Mouse (Mus musculus): Measurements from ENCODE around the gene Rps6kb1. TPM values are rescaled to one million over a fixed set of nuclear protein-coding genes. Genes with fewer than 3 reads are reported as not detected.
A peak's percentile ranks its signal among the peaks of the same experiment; 100 is the strongest.

Gene Rps6kb1
- total RNA-seq (2021), result 10 to 100 TPM; 46.2 to 49.6 TPM

DNA sequence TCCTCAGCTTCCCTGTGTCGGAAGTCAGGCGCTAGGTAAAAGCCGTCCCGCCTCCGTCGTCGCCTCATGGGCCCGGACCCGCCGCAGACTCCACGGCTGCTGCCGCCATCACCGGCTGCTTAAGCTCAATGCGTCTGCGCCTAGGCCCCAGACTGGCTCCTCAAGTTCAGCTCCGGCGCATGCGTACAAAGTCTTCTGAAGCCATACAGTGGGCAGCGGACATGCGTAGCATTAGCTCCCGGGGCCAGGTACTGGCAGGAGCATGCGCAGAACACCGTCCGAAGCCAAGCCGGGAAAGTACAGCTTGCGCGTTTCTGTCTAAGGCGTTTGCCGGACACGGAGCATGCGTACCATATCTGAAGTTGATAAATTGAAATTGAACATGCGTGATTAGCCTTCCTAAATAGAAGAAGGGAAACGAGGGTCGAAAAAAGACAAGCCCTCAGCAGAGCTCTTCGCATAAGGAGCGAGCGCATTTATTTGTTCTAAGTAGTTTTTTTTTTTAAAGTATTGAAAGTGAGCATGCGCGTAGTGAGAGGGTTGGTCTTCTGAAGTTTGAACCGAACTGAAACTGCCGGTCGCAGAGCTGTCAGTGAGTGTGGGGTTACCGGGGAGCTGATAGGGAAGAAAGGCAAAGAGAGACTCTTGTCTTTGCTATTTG is at the start of gene Rps6kb1, which contains the start of gene Tubd1:
Gene Rps6kb1, minus strand, starts transcription at position 167 of the 661 bp plus-strand sequence.
Gene Tubd1, plus strand, starts transcription at position 353 of the 661 bp plus-strand sequence.
- peak; percentile 100 for DNase-seq (ENCODE audit: extremely low spot score in 1 of 2, low spot score in 2 of 2)
- intact Hi-C loops (cut with DNase I), result no loop called here

DNA sequence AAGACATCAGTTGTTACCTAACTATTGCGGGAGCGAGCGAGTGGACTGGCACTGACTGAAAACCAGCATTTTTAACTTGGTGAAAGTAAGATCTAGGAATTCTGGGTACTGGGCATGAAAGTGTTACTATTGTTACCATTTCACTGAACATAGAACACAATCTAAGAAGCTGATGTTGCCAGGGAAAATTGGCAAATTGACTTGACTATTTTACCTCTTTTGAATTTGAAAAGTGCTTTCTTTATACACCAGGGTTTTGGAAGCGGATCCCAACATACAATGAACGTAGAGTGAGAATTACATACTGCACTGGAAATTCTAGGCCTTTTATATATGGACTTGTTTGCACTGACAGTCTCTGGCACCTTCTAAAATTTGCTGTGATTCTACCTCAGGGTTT is 48.8 kb upstream of the Rps6kb1 start:
- intact Hi-C loops (cut with DNase I), result no loop called here
- no peak for DNase-seq (ENCODE audit: extremely low spot score in 1 of 2, low spot score in 2 of 2)

DNA sequence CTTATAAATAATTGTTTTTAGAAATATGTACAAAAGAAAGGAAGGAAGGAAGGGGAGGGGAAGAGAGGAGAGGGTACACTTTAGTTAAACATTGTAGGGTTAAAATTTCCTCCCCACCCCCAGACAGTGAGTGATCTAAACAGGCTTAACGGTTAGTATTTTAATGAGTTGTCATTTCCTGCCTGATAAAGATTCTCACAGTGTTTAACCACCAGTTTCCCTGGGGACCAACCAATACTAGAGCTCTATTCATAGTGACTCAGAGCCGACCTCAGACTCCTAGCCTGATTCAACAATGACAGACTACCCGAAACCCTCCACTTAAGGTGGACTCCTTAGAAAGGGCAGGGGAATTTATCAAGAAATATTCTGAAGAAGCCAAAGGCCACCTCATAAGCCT is 48.4 kb upstream of the Rps6kb1 start:
- intact Hi-C loops (cut with DNase I), result no loop called here
- no peak for DNase-seq (ENCODE audit: extremely low spot score in 1 of 2, low spot score in 2 of 2)

DNA sequence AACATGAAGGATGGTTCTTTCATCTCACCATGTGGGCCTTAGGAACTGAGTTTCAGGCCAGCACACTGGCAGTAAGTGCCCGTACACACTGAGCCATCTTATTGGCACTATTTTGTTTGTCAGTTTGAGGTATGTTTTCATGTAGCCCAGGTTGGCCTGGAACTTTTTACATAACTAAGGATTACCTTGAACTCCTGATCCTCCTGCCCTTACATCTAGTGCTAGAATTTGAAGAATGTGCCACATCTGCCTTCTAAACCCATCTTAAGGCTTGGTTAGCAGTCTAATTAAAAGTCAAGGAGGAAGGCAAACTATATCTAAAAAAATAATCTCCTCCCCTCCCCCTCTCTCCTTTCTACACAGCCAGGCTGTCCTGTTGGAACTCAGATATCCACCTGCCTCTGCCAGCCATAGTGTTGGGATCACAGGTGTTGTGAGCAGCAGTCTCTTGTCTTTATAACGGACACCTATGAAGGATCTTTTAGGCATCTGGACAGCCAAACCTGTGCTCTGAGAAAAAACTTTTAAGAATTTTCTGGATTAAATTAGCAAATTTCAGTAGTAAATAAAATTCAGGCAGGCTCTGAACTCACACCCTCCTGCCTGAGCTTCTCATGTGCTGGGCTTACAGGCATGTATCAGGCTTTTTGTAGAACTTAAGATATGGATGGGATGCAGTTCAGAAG is 47.5 kb upstream of the Rps6kb1 start:
- intact Hi-C loops (cut with DNase I), result no loop called here
- DNase-seq (ENCODE audit: extremely low spot score in 1 of 2, low spot score in 2 of 2), result no peak

DNA sequence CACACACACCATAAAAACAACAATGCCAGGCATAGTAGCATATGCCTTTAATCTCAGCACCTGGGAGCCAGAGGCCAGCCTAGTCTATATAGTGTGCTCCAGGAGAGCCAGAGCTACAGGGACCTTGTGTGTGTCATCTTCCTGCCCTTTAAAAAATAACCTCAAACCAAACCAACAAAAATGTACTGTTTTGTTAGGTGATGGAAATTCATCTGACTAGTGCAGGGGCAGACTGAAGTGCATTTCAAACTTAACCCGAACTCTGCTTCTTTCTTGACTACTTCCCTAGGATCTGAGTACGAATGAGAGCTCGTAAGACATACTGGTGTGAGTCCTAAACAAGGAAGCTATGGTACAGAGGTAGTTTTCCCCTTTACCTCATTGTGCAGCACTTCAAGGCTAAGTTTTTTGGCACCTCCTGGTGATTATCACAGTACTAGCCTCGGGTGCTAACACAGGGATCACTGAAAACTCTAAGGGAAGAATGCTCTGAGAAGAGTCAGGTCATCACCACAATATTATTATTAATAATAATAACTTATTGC is 46.8 kb upstream of the Rps6kb1 start:
- intact Hi-C loops (cut with DNase I), result no loop called here
- no peak for DNase-seq (ENCODE audit: extremely low spot score in 1 of 2, low spot score in 2 of 2)

DNA sequence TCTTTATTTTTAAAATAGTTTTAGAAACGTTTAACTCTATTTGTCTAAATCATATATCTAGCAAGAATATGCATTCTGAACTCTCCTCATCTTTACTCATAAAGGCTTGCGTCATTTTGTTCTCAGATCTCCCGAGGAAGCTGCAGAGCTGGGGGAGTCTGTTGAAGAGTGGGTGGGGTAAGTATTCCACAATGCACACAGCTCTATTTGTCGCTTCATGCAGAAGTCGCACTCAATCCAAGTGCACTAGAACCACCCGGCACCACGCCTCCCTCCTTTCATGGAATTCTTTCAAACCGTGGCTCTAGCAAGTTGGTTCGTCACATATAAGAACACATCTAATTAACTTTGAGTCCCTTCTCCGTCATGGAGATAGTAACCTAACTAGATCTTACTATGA is 46.0 kb upstream of the Rps6kb1 start:
- intact Hi-C loops (cut with DNase I), result no loop called here
- DNase-seq (ENCODE audit: extremely low spot score in 1 of 2, low spot score in 2 of 2), result no peak

DNA sequence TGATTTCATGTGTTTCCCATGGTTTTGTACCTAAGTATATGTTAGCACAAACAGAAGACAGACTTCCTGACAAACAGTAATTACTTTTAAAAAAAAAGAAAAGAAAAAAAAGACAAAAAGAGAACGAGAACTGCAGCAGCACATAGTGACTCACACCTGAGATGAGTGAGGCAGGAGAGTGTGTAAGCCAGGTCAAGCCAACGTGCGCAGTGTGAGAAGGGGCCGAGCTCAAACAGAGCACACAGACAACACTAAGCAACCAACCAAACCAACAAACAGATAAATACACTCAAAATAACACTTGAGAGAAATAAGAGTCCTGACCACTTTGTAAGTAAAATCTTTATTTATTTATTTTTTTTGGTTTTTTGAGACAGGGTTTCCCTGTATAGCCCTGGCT is 45.5 kb upstream of the Rps6kb1 start:
- no peak for DNase-seq (ENCODE audit: extremely low spot score in 1 of 2, low spot score in 2 of 2)
- intact Hi-C loops (cut with DNase I), result no loop called here

DNA sequence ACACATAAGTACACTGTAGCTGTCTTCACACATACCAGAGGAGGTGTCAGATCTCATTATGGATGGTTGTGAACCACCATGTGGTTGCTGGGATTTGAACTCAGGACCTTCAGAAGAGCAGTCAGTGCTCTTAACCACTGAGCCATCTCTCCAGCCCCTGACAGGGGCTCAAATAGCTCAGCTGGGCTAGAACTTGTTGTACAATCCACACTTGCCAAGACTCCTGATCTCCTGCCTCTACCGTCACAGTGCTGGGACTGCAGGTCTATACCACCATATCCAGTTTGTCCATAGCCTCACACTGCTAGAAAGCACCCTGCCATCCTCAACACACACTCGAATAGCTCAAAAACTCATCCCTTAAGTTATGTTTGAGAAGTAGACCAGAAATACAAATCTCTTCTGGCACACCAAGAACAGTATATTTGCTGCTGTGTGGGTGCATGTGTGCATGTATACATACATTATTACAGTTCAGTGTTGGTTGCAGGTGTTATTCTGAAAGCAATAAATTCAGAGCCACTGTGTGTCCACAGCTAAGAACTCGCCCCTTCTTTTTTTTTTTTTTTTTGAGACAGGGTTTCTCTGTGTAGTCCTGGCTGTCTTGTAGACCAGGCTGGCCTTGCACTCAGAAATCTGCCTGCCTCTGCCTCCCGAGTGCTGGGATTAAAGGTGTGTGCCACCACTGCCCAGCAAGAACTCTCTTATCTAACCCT is 44.1 kb upstream of the Rps6kb1 start:
- intact Hi-C loops (cut with DNase I), result no loop called here
- DNase-seq (ENCODE audit: extremely low spot score in 1 of 2, low spot score in 2 of 2), result no peak

DNA sequence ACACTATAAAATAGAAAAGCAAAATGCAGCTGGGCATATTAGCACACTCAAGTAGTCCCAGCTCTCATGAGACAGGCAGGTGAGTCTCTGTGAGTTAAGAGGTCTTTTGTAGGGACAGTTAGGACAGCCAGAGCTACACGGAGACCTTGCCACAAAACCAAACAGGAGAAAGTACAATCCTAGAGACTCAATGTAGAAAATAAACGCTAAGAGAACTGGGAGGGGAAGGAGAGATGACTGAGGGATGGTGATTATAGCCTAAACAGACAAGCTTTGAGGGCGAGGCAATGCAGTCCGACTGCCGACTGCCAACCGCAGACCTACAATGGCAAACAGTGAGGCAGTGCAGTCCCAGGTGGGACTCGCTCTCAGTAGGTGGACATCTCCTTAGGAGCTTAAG is 43.2 kb upstream of the Rps6kb1 start:
- DNase-seq (ENCODE audit: extremely low spot score in 1 of 2, low spot score in 2 of 2), result no peak
- intact Hi-C loops (cut with DNase I), result no loop called here

DNA sequence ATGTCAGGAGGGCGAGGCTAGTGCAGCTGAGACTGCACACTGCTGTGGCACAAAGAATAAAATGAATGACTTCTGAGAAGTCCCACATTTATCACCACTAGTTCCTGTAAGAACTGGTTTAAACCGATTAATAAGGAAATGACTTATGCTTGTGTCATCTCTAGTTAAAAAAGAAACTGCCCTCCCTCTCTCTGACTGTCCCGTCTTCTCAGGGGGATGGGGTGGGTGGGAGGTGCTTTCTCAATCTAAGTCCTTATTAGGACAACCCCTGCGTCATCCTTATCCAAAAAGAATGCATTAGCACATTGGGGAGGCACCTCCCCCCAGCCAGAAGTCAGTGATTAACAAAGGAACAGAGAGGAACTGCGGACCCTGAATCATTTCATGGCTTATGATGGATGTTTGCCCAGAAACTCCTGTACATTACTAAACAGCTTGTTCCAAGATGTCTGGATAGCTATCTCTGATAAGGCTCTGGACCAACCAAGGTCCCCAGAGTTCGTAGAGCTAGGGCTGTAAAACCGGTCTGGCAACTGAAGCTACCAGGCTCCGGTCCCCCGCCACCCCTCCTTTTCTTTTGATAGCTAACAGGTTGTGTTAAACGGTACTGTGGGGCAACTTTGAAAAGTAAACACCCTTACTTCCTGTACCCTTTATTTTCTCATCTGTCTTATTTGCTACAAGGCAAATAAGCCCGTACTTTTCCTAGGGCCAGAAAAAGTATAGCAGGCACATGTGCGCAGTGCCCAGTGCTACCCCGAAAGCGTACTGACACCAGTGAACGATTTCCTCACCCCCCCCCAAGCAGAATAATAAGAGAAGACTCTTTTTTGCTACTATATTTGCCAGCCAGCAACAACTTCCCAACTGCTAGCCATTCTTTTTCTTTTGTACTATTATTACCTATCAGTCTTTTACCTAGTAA is 42.5 kb upstream of the Rps6kb1 start:
- DNase-seq (ENCODE audit: extremely low spot score in 1 of 2, low spot score in 2 of 2), result no peak
- intact Hi-C loops (cut with DNase I), result no loop called here

DNA sequence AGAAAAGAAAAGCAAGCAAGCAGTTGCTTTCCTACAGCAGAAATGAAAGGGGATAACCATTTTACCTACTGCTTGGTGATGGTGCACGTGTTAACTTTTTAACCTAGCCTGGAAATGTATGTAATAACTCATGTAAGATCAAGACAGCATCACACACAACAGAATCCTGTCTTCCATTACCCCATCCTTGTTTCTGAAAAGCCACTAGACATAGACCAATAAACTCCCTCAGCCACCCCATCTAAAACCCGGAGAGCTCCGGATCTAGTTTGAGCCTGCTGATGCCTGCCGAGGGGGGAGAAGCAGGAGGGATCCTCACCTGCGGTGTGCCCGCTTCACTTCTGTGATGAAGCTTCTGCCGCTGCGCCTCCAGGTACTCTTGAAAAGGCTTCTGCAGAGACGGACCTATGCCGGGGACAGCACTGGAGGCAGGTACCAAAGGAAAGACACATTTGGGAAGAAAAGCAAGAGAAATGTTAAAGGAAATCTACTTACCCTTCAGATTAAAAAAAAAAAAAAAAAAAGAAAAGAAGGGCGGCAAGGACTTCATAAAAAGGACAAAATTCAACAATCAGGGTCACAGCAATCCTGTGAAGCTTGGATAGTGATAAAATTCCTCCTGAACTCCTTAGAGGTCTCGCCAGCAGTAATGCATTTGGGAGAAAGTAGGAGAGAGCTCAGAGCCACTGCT is 41.7 kb upstream of the Rps6kb1 start:
- intact Hi-C loops (cut with DNase I), result no loop called here
- DNase-seq (ENCODE audit: extremely low spot score in 1 of 2, low spot score in 2 of 2), result no peak

DNA sequence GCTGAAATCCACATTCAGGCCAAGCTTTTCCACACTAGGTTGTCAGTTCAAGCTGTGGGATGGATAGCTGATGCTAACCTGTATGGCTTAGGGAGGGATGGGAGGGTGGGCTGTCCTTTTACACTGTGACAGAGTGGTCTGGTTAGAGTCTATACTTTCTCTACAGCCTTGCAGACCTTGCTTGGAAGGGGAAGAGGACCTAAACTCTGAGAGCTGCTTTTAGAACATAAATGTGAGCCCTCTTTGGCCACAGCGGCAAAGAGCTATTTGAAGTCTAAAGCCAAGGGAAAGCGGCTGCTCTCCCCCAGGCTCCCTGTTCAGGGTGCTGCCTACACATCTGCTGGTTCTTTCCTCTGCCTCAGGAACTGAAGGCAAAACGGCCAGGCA is 41.0 kb upstream of the Rps6kb1 start:
- intact Hi-C loops (cut with DNase I), result no loop called here
- no peak for DNase-seq (ENCODE audit: extremely low spot score in 1 of 2, low spot score in 2 of 2)

DNA sequence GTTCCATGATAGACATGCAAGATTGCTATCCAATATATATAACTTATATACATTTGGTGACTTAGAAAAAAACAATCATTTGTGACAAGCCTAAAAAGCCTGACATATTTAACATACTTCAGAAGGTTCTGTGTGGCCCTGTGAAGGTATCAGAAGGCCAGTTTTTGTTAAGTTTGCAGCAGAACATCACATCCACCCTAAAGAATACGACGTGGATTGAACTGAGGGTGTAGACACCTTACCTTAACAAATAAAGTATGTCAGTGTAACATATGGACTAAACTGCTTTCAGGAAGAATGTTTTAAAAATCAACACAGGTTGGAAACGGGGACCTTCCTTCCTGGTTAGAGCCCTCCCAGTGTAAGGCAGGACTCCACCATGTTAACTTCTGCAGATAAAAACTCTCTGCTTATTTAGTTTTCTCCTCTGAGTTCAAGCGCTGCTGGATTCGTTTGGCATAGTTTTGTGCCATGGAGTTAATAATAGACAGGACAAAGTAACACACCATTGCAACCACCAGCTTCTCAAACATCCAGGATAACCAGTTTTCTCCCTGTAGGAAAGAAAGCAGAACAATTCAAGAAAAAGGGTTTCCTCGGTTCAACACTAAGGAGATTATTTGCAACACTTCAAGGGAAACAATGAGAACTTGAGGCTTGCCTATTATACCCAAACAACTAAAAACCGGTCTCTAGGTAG is 40.4 kb upstream of the Rps6kb1 start:
- intact Hi-C loops (cut with DNase I), result no loop called here
- no peak for DNase-seq (ENCODE audit: extremely low spot score in 1 of 2, low spot score in 2 of 2)

DNA sequence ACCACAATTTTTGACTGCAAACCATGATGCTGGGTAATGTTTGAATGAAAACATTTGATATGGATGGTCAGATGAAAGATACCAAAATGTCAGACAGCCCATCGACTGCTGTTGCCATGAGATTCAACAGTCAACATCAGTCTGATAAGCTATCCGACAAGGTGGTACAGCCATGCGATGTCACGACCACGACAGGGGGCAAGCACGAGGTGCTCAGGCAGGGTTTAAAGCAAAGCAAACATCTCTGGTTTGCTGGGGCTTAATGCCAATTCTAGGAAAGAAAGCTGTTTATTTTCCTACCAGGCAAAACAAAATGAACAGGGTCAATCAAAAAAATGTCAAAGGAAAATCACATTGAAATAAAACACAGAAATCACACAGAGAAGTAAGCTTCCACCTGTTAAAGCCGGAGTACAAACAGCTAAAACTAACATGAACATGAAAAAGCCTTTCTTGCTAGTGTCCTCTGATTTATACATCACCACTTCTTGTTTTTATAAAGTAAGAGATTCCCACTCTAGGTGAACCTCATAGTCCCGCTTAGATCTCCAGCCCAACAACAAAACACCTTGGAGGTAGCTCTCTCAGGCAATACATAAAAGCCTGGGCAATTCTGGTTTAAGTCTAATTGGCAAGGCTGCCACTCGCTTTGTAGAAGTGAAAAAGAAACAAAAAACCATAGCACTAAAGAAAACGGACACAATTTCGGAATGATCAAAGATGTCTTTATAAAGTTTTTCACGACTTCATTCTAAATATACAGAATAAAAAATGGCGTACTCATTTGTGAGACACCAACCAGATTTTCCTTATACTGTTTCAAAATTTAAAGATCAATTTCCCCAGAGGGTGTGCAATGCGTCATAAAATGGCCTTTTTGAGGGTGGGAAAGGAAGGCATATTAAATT is 39.6 kb upstream of the Rps6kb1 start:
- no peak for DNase-seq (ENCODE audit: extremely low spot score in 1 of 2, low spot score in 2 of 2)
- intact Hi-C loops (cut with DNase I), result no loop called here

DNA sequence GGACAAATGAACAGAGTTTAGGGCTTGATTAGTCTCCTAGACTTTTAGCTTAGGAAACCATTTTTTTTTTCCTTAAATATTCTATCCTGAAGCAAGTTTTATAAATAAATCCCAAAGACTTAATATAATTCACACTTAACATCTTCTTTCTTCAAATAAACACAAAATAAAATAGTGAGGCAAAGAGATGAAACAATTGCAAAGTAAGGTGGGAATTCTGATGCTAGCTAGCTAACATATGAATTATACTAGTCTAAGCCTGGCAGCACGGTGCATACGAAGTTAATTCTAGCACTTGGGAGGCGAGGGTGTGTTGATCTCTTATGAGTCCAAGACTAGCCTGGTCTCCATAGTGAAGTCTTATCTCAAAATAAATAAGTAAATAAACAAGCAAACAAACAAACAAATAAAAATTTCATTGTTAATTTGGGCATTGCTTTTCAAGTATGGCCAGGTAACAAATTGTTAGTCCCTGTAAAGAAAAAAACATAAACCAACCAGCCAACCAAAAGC is 38.8 kb upstream of the Rps6kb1 start:
- intact Hi-C loops (cut with DNase I), result no loop called here
- no peak for DNase-seq (ENCODE audit: extremely low spot score in 1 of 2, low spot score in 2 of 2)

DNA sequence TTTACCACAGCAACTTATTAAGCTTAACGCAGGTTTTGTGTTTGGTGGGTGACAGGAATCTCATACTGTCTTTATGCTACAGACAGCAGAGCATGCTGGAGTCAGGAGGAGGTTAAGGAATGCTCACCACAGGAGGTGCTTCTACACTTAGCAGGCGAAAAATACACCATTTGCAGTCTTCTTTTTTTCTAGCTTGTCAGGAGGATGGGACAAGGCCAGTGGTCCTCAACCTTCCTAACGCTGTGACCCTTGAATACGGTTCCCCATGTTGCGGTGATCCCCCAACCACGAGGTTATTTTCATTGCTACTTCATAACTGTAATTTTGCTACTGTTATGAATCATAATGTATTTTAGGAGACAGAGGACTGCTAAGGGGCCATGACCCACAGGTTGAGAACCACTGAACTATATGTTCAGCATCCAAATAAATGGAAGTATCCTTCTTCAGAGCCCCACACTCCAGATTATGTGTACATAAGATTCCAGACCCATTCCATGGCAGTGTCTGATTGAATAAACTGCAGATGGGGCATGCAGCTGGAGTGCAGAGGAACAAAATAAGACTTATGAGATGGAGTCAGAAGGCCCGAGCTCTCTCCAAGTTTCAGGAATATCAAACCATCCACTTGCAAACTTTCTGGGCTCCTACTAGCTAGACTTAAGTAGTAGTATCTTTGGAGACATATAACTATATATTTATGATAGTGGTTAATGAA is 38.1 kb upstream of the Rps6kb1 start:
- intact Hi-C loops (cut with DNase I), result no loop called here
- no peak for DNase-seq (ENCODE audit: extremely low spot score in 1 of 2, low spot score in 2 of 2)

All from left cerebral cortex, postnatal 10 days (tissue).